Mouse (Mus musculus) mouse trophoblast stem cell (cell line): ENCODE results near the gene Zmiz1.

Source experiments
- in situ Hi-C, 2 experiments: fragments of 300-500 bp; cut with MseI, MboI; formaldehyde crosslinking; loops; 2 replicates in 1 of 2; 3 replicates in 1 of 2; pipeline ENCODE4 v1.15.1; 2025

Gene Zmiz1

GRCm38 (mm10) chr14:25513496-25513895, 54.5 kb downstream of the Zmiz1 start:
- in situ Hi-C loops: no loop called here

- in situ Hi-C loops: no loop called here
These were observed 56.0 kb downstream of the Zmiz1 start for GRCm38 (mm10) chr14:25514943-25515512.

- in situ Hi-C loops: no loop called here
These were observed 56.9 kb downstream of the Zmiz1 start for GRCm38 (mm10) chr14:25515924-25516323.

- in situ Hi-C loops: no loop called here
These were observed 57.9 kb downstream of the Zmiz1 start for GRCm38 (mm10) chr14:25516640-25517591.

GRCm38 (mm10) chr14:25518645-25519044, 59.7 kb downstream of the Zmiz1 start:
- in situ Hi-C loops: no loop called here

- in situ Hi-C loops: no loop called here
These were observed 60.7 kb downstream of the Zmiz1 start for GRCm38 (mm10) chr14:25519656-25520055.

- in situ Hi-C loops: no loop called here
These were observed 61.6 kb downstream of the Zmiz1 start for GRCm38 (mm10) chr14:25520589-25520988.

- in situ Hi-C loops: no loop called here
These were observed 62.0 kb downstream of the Zmiz1 start for GRCm38 (mm10) chr14:25520991-25521390.

- in situ Hi-C loops: no loop called here
These were observed 62.5 kb downstream of the Zmiz1 start for GRCm38 (mm10) chr14:25521500-25521899.

- in situ Hi-C loops: no loop called here
These were observed 63.4 kb downstream of the Zmiz1 start for GRCm38 (mm10) chr14:25522415-25522814.

GRCm38 (mm10) chr14:25523230-25524110, 64.5 kb downstream of the Zmiz1 start:
- in situ Hi-C loops: no loop called here

- in situ Hi-C loops: no loop called here
These were observed 65.1 kb downstream of the Zmiz1 start for GRCm38 (mm10) chr14:25524111-25524495.

- in situ Hi-C loops: no loop called here
These were observed 65.9 kb downstream of the Zmiz1 start for GRCm38 (mm10) chr14:25524884-25525283.

GRCm38 (mm10) chr14:25525729-25526128, 66.7 kb downstream of the Zmiz1 start:
- in situ Hi-C loops: no loop called here

- in situ Hi-C loops: no loop called here
These were observed 67.9 kb downstream of the Zmiz1 start for GRCm38 (mm10) chr14:25526872-25527271.

GRCm38 (mm10) chr14:25527321-25527720, 68.3 kb downstream of the Zmiz1 start:
- in situ Hi-C loops: no loop called here

- in situ Hi-C loops: no loop called here
These were observed 71.4 kb downstream of the Zmiz1 start for GRCm38 (mm10) chr14:25530342-25530741.

- in situ Hi-C loops: no loop called here
These were observed 71.8 kb downstream of the Zmiz1 start for GRCm38 (mm10) chr14:25530815-25531214.

GRCm38 (mm10) chr14:25533010-25533409, 74.0 kb downstream of the Zmiz1 start:
- in situ Hi-C loops: no loop called here

- in situ Hi-C loops: no loop called here
These were observed 74.8 kb downstream of the Zmiz1 start for GRCm38 (mm10) chr14:25533631-25534395.

GRCm38 (mm10) chr14:25534396-25534769, 75.4 kb downstream of the Zmiz1 start:
- in situ Hi-C loops: no loop called here
